Mouse (Mus musculus) thymus, postnatal 25 days (tissue): Measurements from ENCODE around the gene Rdh7.
"Not testable (repeated sequence)": the region's sequence is repeated elsewhere in the genome, so short reads cannot be mapped to it uniquely, and the experiment has no call there.

Experiments used
- DNase-seq: peaks from one replicate; pipeline ENCODE4 v3.0.0; 2022

Rdh7 gene

GRCm38 (mm10) chr10:127893163-127894022 lies 4.8 kb upstream of the Rdh7 start:
- peak; percentile 15 for DNase-seq

- no peak for DNase-seq
These were observed 2.9 kb upstream of the Rdh7 start for GRCm38 (mm10) chr10:127891481-127891880.

GRCm38 (mm10) chr10:127886971-127887370 lies 1.6 kb downstream of the Rdh7 start:
- DNase-seq, result no peak

- no peak for DNase-seq
These were observed 2.1 kb downstream of the Rdh7 start for GRCm38 (mm10) chr10:127886551-127886950.

- no peak for DNase-seq
These were observed 7.6 kb downstream of the Rdh7 start for GRCm38 (mm10) chr10:127881041-127881440.

- DNase-seq, result no peak
These were observed 9.4 kb downstream of the Rdh7 start for GRCm38 (mm10) chr10:127879155-127879688.

GRCm38 (mm10) chr10:127878262-127879057 lies 10.2 kb downstream of the Rdh7 start:
- DNase-seq, result no peak

GRCm38 (mm10) chr10:127877681-127878080 lies 10.9 kb downstream of the Rdh7 start:
- no peak for DNase-seq

GRCm38 (mm10) chr10:127872484-127872883 lies 16.1 kb downstream of the Rdh7 start:
- DNase-seq, result peak; percentile 2

GRCm38 (mm10) chr10:127866232-127866631 lies 22.4 kb downstream of the Rdh7 start, which contains the start of gene Rdh16f2:
Gene Rdh16f2 (plus strand): TSS chr10:127866474.
- no peak for DNase-seq

- no peak for DNase-seq
These were observed 23.7 kb downstream of the Rdh7 start for GRCm38 (mm10) chr10:127864931-127865330.

GRCm38 (mm10) chr10:127856376-127856775 lies 32.2 kb downstream of the Rdh7 start:
- DNase-seq, result no peak

GRCm38 (mm10) chr10:127849628-127850027 lies 39.0 kb downstream of the Rdh7 start, which contains the start of gene Rdh19:
Gene Rdh19 (plus strand): TSS chr10:127849928.
- no peak for DNase-seq

- no peak for DNase-seq
These were observed 40.5 kb downstream of the Rdh7 start for GRCm38 (mm10) chr10:127848089-127848488.

GRCm38 (mm10) chr10:127845945-127846344 lies 42.7 kb downstream of the Rdh7 start:
- DNase-seq, result not testable (repeated sequence)

- no peak for DNase-seq
These were observed 47.8 kb downstream of the Rdh7 start for GRCm38 (mm10) chr10:127840776-127841175.

- DNase-seq, result no peak
These were observed 50.1 kb downstream of the Rdh7 start for GRCm38 (mm10) chr10:127838539-127838938.

- not testable (repeated sequence) for DNase-seq
These were observed 50.8 kb downstream of the Rdh7 start for GRCm38 (mm10) chr10:127837793-127838192.

GRCm38 (mm10) chr10:127835292-127835691 lies 53.3 kb downstream of the Rdh7 start:
- no peak for DNase-seq

- DNase-seq, result not testable (repeated sequence)
These were observed 54.4 kb downstream of the Rdh7 start for GRCm38 (mm10) chr10:127834186-127834585.
